Mouse (Mus musculus): Measurements from ENCODE around the gene Hist1h2ac.

Gene Hist1h2ac

DNA sequence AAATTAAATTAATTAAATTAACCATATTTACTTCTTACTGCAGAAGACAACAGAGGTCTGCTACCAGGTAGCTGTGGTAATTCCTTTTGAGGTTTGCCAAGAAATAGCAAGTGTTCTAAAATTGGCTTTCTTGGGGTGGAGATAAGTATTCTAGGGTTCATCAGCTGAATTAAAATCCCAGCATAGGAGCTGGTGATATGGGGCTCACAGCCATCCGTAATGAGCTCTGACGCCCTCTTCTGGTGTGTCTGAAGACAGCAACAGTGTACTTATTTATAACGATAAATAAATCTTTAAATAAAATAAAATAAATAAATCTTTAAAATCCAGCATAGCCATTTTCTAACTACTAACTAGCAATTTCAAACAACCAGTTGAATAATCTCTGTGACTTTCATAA is 16.0 kb upstream of the Hist1h2ac start:
- no peak for DNase-seq (ENCODE audit: low spot score)

DNA sequence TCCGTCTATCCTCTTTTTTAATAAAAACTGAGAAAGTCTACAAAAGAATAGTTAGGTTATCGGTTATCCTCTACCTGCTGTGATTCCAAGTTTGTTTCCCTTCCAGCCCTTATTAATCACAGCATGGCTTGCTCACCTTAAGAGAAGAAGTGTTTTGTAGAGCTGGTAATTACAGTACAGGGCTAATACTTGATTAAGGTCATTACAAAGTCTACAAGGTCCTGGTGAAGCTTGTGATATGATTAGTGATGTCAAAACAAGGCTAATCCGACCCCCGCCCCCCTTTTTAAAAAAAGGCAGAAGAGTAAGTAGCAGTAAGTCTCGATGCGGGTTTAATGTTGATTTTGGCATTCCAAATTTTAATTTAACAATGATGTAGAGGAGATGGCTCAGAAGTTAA is 15.2 kb upstream of the Hist1h2ac start:
- no peak for DNase-seq (ENCODE audit: low spot score)

GRCm38 (mm10) chr13:23698300-23698693 is 14.5 kb upstream of the Hist1h2ac start, which contains the start of gene Hist1h4c:
Gene Hist1h4c, minus strand, starts transcription at chr13:23698454.
- DNase-seq (ENCODE audit: low spot score): peak; percentile 97

DNA sequence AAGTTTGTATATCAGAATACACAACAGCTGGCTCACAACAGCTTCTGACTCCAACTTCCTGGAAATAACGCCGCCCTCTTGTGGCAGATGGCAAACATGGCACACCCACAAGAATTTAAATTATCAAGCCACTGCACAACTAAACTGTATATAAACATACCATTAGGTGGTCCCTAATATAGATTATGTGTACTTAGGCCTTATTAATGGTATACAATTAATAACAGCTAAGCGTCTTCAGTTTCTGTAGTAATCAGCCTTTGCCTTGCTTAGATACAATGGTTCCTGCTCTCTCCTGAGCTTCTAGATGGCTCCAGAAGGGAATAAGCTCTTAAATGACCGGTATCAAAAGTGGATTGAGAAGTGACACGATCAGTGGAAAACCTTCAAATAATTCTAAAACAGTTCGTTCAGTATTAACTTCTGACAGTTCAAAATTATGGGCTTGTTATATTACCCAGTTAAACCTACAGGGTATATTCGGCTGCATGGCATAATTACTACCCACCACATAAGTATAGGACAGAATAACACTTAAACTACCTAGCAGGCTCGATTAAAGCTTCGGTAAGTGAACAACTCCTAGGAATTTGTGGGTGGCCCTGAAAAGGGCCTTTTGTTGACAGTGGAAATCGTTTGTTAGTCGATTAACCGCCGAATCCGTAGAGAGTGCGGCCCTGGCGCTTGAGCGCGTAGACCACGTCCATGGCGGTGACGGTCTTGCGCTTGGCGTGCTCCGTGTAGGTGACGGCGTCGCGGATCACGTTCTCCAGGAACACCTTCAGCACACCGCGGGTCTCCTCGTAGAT is 13.9 kb upstream of the Hist1h2ac start:
- peak; percentile 74 for DNase-seq (ENCODE audit: low spot score)

DNA sequence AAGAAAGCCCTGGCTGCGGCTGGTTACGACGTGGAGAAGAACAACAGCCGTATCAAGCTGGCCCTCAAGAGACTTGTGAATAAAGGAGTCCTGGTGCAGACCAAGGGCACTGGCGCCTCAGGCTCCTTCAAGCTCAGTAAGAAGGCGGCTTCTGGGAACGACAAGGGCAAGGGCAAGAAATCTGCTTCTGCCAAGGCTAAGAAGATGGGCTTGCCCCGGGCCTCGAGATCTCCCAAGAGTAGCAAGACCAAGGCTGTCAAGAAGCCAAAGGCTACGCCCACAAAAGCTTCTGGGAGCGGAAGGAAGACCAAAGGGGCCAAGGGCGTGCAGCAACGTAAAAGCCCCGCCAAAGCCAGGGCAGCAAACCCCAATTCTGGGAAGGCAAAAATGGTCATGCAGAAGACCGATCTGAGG is 12.3 kb upstream of the Hist1h2ac start:
- no peak for DNase-seq (ENCODE audit: low spot score)

DNA sequence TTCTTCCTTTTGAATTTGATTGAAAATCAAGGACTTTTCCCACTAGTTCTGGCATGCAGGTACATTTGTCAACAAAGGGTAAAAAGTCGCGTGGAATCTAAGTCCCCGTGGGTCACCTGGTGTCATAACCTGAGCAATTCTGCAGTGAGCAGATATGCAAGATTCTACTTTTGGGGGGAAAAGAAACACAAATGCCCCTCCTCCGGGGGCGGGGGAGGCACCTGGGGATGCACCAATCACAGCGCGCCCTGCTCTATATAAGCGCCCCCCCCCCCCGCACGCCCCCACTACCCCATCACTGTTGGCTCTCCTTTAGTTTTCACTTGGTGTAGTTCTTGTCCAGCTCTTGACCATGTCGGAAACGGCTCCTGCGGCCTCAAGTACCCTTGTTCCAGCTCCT is 11.8 kb upstream of the Hist1h2ac start, which contains the start of gene Hist1h1t:
Gene Hist1h1t, plus strand, starts transcription at position 301 of the 400 bp plus-strand sequence.
- no peak for DNase-seq (ENCODE audit: low spot score)

GRCm38 (mm10) chr13:23694956-23695355 is 11.2 kb upstream of the Hist1h2ac start:
- no peak for DNase-seq (ENCODE audit: low spot score)

- DNase-seq (ENCODE audit: low spot score): no peak
Observed at GRCm38 (mm10) chr13:23693856-23694440, 10.2 kb upstream of the Hist1h2ac start.

GRCm38 (mm10) chr13:23689459-23689858 is 5.7 kb upstream of the Hist1h2ac start:
- no peak for DNase-seq (ENCODE audit: low spot score)

GRCm38 (mm10) chr13:23688956-23689355 is 5.2 kb upstream of the Hist1h2ac start:
- no peak for DNase-seq (ENCODE audit: low spot score)

DNA sequence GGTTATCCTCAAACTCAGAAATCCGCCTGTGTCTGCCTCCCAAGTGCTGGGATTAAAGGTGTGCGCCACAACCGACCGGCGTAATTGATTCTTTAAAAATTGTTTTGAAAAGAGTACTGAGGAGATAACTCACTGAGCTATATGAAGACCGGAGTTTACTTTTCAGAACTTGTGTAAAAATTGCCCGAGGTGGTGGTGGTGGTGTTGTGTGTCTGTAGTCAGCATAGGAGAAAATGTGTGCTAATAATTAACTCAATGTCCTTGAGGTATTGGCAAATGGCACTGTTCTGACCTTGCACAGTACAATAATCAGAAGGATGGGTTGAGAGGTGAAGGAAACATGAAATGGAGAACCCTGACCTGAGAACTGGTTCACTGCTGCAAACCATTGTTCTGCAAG is 4.2 kb upstream of the Hist1h2ac start:
- no peak for DNase-seq (ENCODE audit: low spot score)

DNA sequence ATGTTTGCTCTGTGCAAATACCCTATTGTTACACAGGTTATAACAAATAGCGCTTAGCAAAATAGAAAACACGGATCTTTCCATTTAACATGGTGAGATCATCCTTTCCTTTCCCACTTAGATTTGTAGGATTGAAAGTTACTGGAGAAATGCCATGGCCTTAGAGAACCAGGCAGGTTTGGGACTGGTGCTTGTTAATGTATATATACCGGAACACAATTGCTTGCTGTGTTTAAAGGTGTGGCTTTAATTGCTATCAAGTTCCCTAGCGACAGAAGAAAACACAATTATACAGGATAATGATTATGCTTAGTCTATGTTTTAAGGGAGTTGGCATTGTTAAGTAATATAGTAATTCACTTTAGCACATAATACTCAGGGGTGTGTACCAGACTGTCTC is 3.4 kb upstream of the Hist1h2ac start:
- DNase-seq (ENCODE audit: low spot score): no peak

- no peak for DNase-seq (ENCODE audit: low spot score)
Observed at GRCm38 (mm10) chr13:23685966-23686365, 2.2 kb upstream of the Hist1h2ac start.

GRCm38 (mm10) chr13:23685121-23685861 is 1.5 kb upstream of the Hist1h2ac start:
- no peak for DNase-seq (ENCODE audit: low spot score)

DNA sequence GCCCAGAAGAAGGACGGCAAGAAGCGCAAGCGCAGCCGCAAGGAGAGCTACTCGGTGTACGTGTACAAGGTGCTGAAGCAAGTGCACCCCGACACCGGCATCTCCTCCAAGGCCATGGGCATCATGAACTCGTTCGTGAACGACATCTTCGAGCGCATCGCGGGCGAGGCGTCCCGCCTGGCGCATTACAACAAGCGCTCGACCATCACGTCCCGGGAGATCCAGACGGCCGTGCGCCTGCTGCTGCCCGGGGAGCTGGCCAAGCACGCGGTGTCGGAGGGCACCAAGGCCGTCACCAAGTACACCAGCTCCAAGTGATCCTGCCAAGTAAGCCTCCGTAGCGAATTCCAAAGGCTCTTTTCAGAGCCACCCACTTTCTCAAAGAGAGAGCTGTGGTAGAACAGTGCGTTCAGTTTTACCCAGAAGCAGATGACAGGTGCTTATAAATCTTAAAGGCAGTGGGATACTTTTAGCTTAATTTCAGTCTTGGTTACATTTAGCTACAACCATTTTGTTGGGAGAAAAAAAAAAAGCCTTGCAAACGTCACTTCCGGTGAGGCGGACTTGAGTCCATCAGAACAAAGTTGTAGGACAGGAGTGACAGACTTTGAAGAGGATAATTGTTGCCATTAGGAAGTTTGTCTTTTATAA is 672 bp upstream of the Hist1h2ac start:
- DNase-seq (ENCODE audit: low spot score): peak; percentile 69

- peak; percentile 13 for DNase-seq (ENCODE audit: low spot score)
Observed at GRCm38 (mm10) chr13:23682947-23683754, 597 bp downstream of the Hist1h2ac start.

GRCm38 (mm10) chr13:23682623-23682946 is 1.2 kb downstream of the Hist1h2ac start:
- no peak for DNase-seq (ENCODE audit: low spot score)

DNA sequence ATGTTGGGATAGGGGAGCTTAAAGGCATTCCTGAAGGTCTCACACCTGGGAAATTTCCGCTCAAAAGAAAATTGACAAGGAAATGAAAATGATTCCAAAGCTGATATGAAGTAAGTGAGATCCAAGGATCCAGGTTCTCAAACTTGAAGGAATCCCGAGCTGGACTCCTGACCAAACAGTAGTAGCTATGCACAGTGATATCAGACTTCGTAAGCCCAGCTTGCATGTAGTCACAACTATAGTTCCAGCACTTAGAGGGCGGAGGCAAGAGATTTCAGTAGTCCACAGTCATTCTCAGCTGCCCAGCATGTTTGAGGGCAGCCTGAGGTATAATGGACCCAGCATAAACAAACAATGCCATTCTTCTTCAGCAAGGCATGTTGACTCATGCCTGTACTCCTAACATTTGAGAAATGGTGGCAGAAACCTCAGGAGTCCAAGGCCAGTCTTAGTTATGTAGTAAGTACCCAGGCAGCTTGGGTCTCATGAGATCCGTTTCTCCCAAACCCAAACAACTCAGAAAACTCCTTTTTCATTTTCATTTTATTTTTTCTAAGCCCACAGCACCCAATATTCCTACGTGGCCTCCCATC is 1.7 kb downstream of the Hist1h2ac start:
- no peak for DNase-seq (ENCODE audit: low spot score)

- DNase-seq (ENCODE audit: low spot score): no peak
Observed at GRCm38 (mm10) chr13:23662536-23662935, 21.2 kb downstream of the Hist1h2ac start.

- DNase-seq (ENCODE audit: low spot score): no peak
Observed at GRCm38 (mm10) chr13:23659636-23660366, 23.9 kb downstream of the Hist1h2ac start.

All from T-cell, adult 2 months (primary cell).